Mouse (Mus musculus): ENCODE measurements around the gene Anxa1.

GRCm38 (mm10) chr19:20365364-20365763 is 25.4 kb downstream of the Anxa1 start:
- TF ChIP-seq CTCF (IDR thresholded peaks at IDR 0.05; ENCODE audit: extremely low read depth, insufficient read depth, low read length) (no peak), POLR2A (IDR thresholded peaks at IDR 0.05; ENCODE audit: extremely low read depth, insufficient read depth, low read length) (no peak)
